Mouse (Mus musculus): ENCODE results near the gene Glis2. TPM values are rescaled to one million over a fixed set of nuclear protein-coding genes. Genes with fewer than 3 reads are reported as not detected.
A peak's percentile ranks its signal among the peaks of the same experiment; 100 is the strongest.

Glis2 gene
- polyA plus RNA-seq, 1 experiment from 2014 or later: 34.9 TPM

- Histone ChIP-seq H3K36me3 (peaks cover 48% of the 10 kb centered on the region), H3K9ac (no peak overlapping the region), H3K4me1 (peaks cover 96% of the 10 kb centered on the region), H3K4me3 (no peak overlapping the region), H3K27me3 (no peaks in the 10 kb centered on the region), H3K9me3 (no peaks in the 10 kb centered on the region), H3K27ac (peak overlapping the region; percentile 83; the same call in 1 of the 2 replicates), H3K4me2 (no peak overlapping the region)
- WGBS: 71% methylated on average over 4 of the region's 4 CpGs
- no peak for ATAC-seq (ENCODE audit: insufficient number of reproducible peaks, low FRiP score, low TSS enrichment, low read depth)
Measured at GRCm38 (mm10) chr16:4645867-4646266, 51.4 kb downstream of the Glis2 start.

GRCm38 (mm10) chr16:4646831-4647230 is 52.3 kb downstream of the Glis2 start:
- Histone ChIP-seq H3K27ac (peak overlapping the region; percentile 83), H3K9me3 (no peaks in the 10 kb centered on the region), H3K4me1 (peaks cover 98% of the 10 kb centered on the region), H3K9ac (no peak overlapping the region), H3K27me3 (no peaks in the 10 kb centered on the region), H3K4me3 (no peak overlapping the region), H3K4me2 (peak overlapping the region; percentile 14; the same call in 1 of the 2 replicates), H3K36me3 (peaks cover 54% of the 10 kb centered on the region)
- ATAC-seq (ENCODE audit: insufficient number of reproducible peaks, low FRiP score, low TSS enrichment, low read depth): no peak
- 59% methylated on average over 4 of the region's 4 CpGs for whole genome bisulfite sequencing

- H3K9ac ChIP-seq: no peak overlapping the region; the same call in 1 of the 2 replicates
- no peaks in the 10 kb centered on the region for H3K27me3 ChIP-seq
- ATAC-seq (ENCODE audit: insufficient number of reproducible peaks, low FRiP score, low TSS enrichment, low read depth): peak; percentile 12
- H3K4me2 ChIP-seq: 0 out of 2 replicates have a peak overlapping the region, but pooled peaks have one; percentile 14
- no peak overlapping the region for H3K4me3 ChIP-seq
- H3K4me1 ChIP-seq: peaks cover 98% of the 10 kb centered on the region
- H3K9me3 ChIP-seq: no peaks in the 10 kb centered on the region
- H3K36me3 ChIP-seq: peaks cover 61% of the 10 kb centered on the region
- 53% methylated on average over 13 of the region's 13 CpGs for WGBS
- H3K27ac ChIP-seq: peak overlapping the region; percentile 83
Measured at GRCm38 (mm10) chr16:4647651-4648141, 53.2 kb downstream of the Glis2 start.

- Histone ChIP-seq H3K27me3 (no peaks in the 10 kb centered on the region), H3K4me1 (peaks cover 98% of the 10 kb centered on the region), H3K4me2 (no peak overlapping the region), H3K9me3 (no peaks in the 10 kb centered on the region), H3K9ac (no peak overlapping the region), H3K27ac (peak overlapping the region; percentile 27; the same call in 1 of the 2 replicates), H3K36me3 (peaks cover 64% of the 10 kb centered on the region), H3K4me3 (no peak overlapping the region)
- no peak for ATAC-seq (ENCODE audit: insufficient number of reproducible peaks, low FRiP score, low TSS enrichment, low read depth)
- WGBS: 89% methylated on average over 28 of the region's 28 CpGs
Measured at GRCm38 (mm10) chr16:4648416-4649023, 54.0 kb downstream of the Glis2 start.

- Histone ChIP-seq H3K9me3 (no peaks in the 10 kb centered on the region), H3K4me2 (no peak overlapping the region), H3K4me3 (no peak overlapping the region), H3K27me3 (no peaks in the 10 kb centered on the region), H3K9ac (no peak overlapping the region), H3K27ac (peak overlapping the region; percentile 12; the same call in 1 of the 2 replicates), H3K4me1 (peaks cover 98% of the 10 kb centered on the region), H3K36me3 (peaks cover 64% of the 10 kb centered on the region)
- ATAC-seq (ENCODE audit: insufficient number of reproducible peaks, low FRiP score, low TSS enrichment, low read depth): no peak
- 70% methylated on average over 5 of the region's 5 CpGs for WGBS
Measured at GRCm38 (mm10) chr16:4649211-4649610, 54.7 kb downstream of the Glis2 start.

GRCm38 (mm10) chr16:4649692-4650091 is 55.2 kb downstream of the Glis2 start:
- Histone ChIP-seq H3K36me3 (peaks cover 64% of the 10 kb centered on the region), H3K9ac (no peak overlapping the region), H3K9me3 (no peaks in the 10 kb centered on the region), H3K4me3 (no peak overlapping the region), H3K27ac (peak overlapping the region; percentile 91; the same call in 1 of the 2 replicates), H3K4me1 (peaks cover 98% of the 10 kb centered on the region), H3K4me2 (no peak overlapping the region), H3K27me3 (no peaks in the 10 kb centered on the region)
- WGBS: 88% methylated on average over 11 of the region's 11 CpGs
- no peak for ATAC-seq (ENCODE audit: insufficient number of reproducible peaks, low FRiP score, low TSS enrichment, low read depth)

GRCm38 (mm10) chr16:4650161-4650560 is 55.6 kb downstream of the Glis2 start:
- Histone ChIP-seq H3K27ac (peak overlapping the region; percentile 91), H3K4me2 (no peak overlapping the region)
- WGBS: 76% methylated on average over 3 of the region's 3 CpGs

GRCm38 (mm10) chr16:4651081-4651480 is 56.6 kb downstream of the Glis2 start:
- Histone ChIP-seq H3K4me3 (no peak overlapping the region), H3K4me1 (peaks cover 99% of the 10 kb centered on the region), H3K36me3 (peaks cover 67% of the 10 kb centered on the region), H3K27me3 (no peaks in the 10 kb centered on the region), H3K4me2 (0 out of 2 replicates have a peak overlapping the region, but pooled peaks have one; percentile 19), H3K9ac (no peak overlapping the region), H3K9me3 (no peaks in the 10 kb centered on the region), H3K27ac (peak overlapping the region; percentile 91)
- WGBS: 57% methylated on average over 1 of the region's 1 CpGs
- no peak for ATAC-seq (ENCODE audit: insufficient number of reproducible peaks, low FRiP score, low TSS enrichment, low read depth)

More at GRCm38 (mm10) chr16:4650161-4650560, 55.6 kb downstream of the Glis2 start:
- no peak overlapping the region for H3K9ac ChIP-seq
- no peak overlapping the region for H3K4me3 ChIP-seq
- peaks cover 67% of the 10 kb centered on the region for H3K36me3 ChIP-seq
- no peaks in the 10 kb centered on the region for H3K9me3 ChIP-seq
- no peak for ATAC-seq (ENCODE audit: insufficient number of reproducible peaks, low FRiP score, low TSS enrichment, low read depth)
- H3K27me3 ChIP-seq: no peaks in the 10 kb centered on the region
- peaks cover 99% of the 10 kb centered on the region for H3K4me1 ChIP-seq

GRCm38 (mm10) chr16:4651624-4652023 is 57.1 kb downstream of the Glis2 start:
- Histone ChIP-seq H3K4me2 (0 out of 2 replicates have a peak overlapping the region, but pooled peaks have one; percentile 19), H3K9ac (no peak overlapping the region), H3K27me3 (no peaks in the 10 kb centered on the region), H3K4me3 (no peak overlapping the region), H3K27ac (peak overlapping the region; percentile 91), H3K36me3 (peaks cover 62% of the 10 kb centered on the region), H3K4me1 (peaks cover 99% of the 10 kb centered on the region), H3K9me3 (no peaks in the 10 kb centered on the region)
- ATAC-seq (ENCODE audit: insufficient number of reproducible peaks, low FRiP score, low TSS enrichment, low read depth): peak; percentile 78
- 26% methylated on average over 7 of the region's 7 CpGs for WGBS

GRCm38 (mm10) chr16:4652707-4653416 is 58.3 kb downstream of the Glis2 start:
- Histone ChIP-seq H3K27ac (peak overlapping the region; percentile 91), H3K27me3 (no peaks in the 10 kb centered on the region), H3K4me1 (peaks cover 98% of the 10 kb centered on the region), H3K4me3 (no peak overlapping the region), H3K36me3 (peaks cover 61% of the 10 kb centered on the region), H3K4me2 (no peak overlapping the region), H3K9me3 (no peaks in the 10 kb centered on the region), H3K9ac (no peak overlapping the region)
- WGBS: 35% methylated on average over 4 of the region's 4 CpGs
- no peak for ATAC-seq (ENCODE audit: insufficient number of reproducible peaks, low FRiP score, low TSS enrichment, low read depth)

GRCm38 (mm10) chr16:4654706-4655105 is 60.2 kb downstream of the Glis2 start:
- 76% methylated on average over 10 of the region's 10 CpGs for WGBS
- Histone ChIP-seq H3K4me3 (no peak overlapping the region), H3K4me1 (peaks cover 94% of the 10 kb centered on the region), H3K27ac (peak overlapping the region; percentile 91), H3K4me2 (no peak overlapping the region), H3K9me3 (no peaks in the 10 kb centered on the region), H3K9ac (no peak overlapping the region), H3K27me3 (no peaks in the 10 kb centered on the region), H3K36me3 (peaks cover 43% of the 10 kb centered on the region)
- ATAC-seq (ENCODE audit: insufficient number of reproducible peaks, low FRiP score, low TSS enrichment, low read depth): no peak

GRCm38 (mm10) chr16:4655251-4655734 is 60.8 kb downstream of the Glis2 start:
- WGBS: 68% methylated on average over 4 of the region's 4 CpGs
- ATAC-seq (ENCODE audit: insufficient number of reproducible peaks, low FRiP score, low TSS enrichment, low read depth): no peak
- H3K36me3 ChIP-seq: peaks cover 37% of the 10 kb centered on the region
- no peak overlapping the region for H3K4me2 ChIP-seq
- peak overlapping the region; percentile 91 for H3K27ac ChIP-seq
- H3K4me1 ChIP-seq: peaks cover 88% of the 10 kb centered on the region
- H3K9ac ChIP-seq: no peak overlapping the region
- H3K4me3 ChIP-seq: no peak overlapping the region
- no peaks in the 10 kb centered on the region for H3K27me3 ChIP-seq
- H3K9me3 ChIP-seq: no peaks in the 10 kb centered on the region
